Mouse (Mus musculus) lung, postnatal 14 days (tissue): ENCODE results near the gene Wnk4.
A peak's percentile ranks its signal among the peaks of the same experiment; 100 is the strongest.

Experiments
- DNase-seq: peaks from one replicate; pipeline ENCODE4 v3.0.0; 2021

Gene Wnk4

GRCm38 (mm10) chr11:101245855-101246701 lies 14.3 kb upstream of the Wnk4 start, which contains the start of gene Ramp2:
Gene Ramp2, plus strand, starts transcription at chr11:101246028.
- DNase-seq, result peak; percentile 79

DNA sequence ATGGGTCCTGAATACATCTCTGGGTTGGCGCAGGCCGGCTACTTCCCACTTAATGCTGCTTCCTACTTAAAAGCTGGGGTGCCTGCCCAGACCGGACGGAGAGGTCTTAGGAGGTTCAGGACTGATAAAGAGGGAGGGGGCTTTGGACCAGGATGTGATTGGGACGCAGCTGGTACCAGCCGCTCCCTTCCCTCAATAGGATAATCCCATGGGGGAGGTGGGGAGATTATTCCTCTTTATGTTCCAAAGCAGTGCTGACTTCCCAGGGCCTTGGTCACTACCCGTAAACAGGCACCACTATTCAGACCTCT lies 13.7 kb upstream of the Wnk4 start:
- DNase-seq, result no peak

- no peak for DNase-seq
Measured at GRCm38 (mm10) chr11:101247521-101248030, 12.8 kb upstream of the Wnk4 start.

DNA sequence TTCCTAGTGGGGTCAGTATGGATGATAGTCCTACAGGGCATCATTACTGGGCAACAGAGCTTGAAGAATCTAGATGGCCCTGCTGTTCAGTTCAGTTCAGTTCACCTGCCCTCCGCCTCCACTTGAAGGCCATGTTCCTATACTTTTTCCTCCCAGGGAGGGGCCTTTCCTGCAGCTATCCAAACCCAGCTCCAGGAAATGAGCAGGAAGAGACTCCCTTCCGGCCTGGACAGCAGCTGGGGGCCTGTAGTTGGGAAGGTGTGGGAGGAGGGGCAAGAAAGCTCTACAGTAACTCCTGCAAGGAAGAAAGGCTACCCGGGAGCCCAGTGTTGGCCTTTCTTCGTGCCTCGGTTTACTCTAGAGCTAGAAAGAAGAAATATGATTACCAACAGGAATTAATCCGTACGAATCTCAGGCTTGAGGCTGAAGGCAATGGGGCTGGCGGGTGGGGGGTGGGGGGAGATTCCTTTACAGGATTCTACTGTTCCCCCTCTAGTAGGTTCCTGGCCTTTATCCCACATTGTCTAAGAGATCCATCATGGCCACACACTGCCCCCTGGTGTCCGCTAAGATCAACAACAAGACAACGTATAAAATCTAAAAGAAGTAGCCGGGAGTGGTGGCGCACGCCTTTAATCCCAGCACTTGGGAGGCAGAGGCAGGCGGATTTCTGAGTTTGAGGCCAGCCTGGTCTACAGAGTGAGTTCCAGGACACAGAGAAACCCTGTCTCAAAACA lies 11.9 kb upstream of the Wnk4 start:
- peak; percentile 74 for DNase-seq

DNA sequence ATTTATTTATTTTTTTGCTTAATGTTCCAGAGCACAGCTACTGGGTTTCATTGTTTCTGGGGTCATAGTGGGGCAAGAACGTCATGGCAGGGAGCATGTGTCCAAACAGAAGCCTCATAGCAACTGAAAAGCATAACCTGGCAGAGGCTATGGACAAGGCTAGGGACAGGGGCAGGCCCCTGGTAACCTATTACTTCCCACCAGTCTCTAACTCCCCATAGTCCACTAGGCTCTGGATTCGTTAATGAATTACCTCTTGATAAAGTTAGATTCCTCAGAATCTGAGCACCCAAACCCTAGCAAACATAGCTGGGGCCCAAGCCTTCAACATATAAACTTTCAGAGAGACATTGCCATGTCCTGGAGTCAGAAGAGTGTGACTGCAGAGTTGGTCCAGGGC lies 9.3 kb upstream of the Wnk4 start:
- no peak for DNase-seq

GRCm38 (mm10) chr11:101252941-101253340 lies 7.4 kb upstream of the Wnk4 start:
- DNase-seq, result no peak

DNA sequence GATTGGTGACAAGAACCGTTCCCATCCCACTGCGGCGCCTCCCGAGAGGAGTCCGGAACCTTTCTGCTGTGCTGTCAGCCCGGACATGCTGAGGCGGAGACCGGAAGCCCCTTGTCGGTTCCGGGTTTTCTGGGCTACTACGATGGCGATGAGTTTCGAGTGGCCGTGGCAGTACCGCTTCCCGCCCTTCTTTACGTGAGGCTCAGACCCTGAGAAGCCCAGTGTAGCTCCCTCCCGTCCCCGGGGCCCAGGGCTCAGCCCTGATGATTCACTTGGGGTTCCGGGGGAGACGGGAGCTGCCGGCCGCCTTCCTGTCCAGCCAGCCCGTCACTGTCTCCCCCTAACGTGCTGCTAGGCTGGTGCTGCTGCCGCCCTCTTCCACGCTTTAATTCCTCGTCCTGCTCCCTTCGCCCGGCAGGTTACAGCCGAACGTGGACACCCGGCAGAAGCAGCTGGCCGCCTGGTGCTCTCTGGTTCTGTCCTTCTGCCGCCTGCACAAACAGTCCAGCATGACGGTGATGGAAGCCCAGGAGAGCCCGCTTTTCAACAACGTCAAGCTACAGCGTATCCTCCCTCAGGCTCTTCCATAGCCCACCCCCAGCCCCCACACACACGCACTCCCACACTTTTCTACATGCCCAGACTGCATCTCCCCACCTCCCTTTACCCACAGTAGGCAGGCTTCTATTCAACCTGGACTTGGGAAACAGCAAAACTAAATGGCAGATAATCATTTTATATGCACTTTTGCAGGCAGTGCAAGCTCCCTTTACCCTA lies 6.6 kb upstream of the Wnk4 start, which contains the start of gene Vps25:
Gene Vps25 (plus strand): TSS at position 95 of the 777 bp plus-strand sequence.
- DNase-seq, result peak; percentile 87

GRCm38 (mm10) chr11:101255826-101256775 lies 4.3 kb upstream of the Wnk4 start:
- no peak for DNase-seq

DNA sequence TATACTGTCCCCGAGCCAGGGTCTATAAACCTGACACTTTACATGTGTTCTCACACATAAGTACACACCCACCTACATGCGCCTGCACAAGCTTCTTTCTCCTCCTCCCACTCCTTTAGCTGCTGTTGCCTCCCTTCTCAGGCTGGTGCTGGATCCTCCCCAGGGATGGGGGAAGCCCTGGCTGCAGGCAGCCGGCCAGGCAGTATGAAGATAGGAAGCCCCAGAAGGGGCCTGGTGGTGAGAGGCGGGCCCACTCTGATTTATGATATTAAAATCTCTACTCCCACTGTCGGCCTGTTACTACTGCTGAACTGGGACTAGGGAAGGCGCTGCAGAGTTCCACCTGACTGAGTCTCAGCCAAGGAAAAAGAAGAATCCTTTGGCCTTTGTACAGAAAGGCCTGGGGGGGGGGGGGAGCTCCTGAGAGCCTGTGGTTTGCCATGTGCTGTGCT lies 1.1 kb upstream of the Wnk4 start:
- DNase-seq, result no peak

GRCm38 (mm10) chr11:101260826-101261380 lies 536 bp downstream of the Wnk4 start:
- DNase-seq, result no peak

GRCm38 (mm10) chr11:101262272-101262967 lies 2.1 kb downstream of the Wnk4 start:
- no peak for DNase-seq

GRCm38 (mm10) chr11:101263138-101263988 lies 3.0 kb downstream of the Wnk4 start:
- no peak for DNase-seq

DNA sequence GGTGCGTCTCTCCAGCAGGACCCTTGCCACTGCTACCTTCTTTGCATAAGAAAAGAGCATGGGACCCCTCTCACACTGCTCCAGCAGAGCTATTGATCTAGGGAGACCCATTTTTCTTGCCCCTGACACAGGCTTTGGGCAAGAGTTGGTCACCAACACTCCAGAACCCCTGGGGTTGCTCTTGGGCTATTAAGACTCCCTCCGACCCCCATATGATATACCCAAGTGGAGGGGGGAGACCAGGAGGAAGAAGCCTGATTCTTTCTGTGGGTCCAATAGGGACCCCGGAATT lies 3.6 kb downstream of the Wnk4 start:
- no peak for DNase-seq

DNA sequence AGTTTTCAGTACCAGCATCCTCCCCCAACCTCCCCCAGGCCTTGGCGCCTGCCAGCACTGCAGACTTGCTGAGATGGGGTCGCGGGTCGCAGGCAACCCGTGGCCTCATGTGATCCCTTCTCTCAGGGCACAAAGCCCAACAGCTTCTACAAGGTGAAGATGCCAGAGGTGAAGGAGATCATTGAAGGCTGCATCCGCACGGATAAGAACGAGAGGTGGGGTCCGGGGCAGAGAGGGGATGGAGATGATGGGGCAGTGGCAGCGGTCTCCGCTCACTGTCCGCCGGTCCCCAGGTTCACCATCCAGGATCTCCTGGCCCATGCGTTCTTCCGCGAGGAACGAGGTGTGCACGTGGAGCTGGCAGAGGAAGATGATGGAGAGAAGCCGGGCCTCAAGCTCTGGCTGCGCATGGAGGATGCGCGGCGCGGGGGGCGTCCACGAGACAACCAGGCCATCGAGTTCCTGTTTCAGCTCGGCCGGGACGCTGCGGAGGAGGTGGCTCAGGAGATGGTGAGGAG lies 4.6 kb downstream of the Wnk4 start:
- no peak for DNase-seq

DNA sequence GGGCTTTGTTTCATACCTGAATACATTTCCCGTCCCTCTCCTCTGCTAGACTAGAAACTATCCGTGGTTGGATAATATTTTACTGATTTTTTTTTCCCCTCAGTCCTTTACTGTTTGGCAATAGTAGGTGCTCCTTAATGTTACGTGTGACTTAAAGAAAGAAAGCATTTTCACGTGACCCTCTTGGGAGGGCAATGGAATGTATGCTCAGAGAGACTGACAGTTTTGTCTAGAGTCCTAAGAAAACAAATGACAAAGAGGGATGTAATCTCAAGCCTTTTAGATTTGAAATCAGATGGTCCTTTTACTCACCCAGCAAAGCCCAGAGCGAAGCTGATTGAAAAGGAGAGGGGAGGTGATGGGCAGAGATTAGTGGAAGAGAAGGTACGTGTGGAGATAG lies 5.5 kb downstream of the Wnk4 start:
- no peak for DNase-seq

DNA sequence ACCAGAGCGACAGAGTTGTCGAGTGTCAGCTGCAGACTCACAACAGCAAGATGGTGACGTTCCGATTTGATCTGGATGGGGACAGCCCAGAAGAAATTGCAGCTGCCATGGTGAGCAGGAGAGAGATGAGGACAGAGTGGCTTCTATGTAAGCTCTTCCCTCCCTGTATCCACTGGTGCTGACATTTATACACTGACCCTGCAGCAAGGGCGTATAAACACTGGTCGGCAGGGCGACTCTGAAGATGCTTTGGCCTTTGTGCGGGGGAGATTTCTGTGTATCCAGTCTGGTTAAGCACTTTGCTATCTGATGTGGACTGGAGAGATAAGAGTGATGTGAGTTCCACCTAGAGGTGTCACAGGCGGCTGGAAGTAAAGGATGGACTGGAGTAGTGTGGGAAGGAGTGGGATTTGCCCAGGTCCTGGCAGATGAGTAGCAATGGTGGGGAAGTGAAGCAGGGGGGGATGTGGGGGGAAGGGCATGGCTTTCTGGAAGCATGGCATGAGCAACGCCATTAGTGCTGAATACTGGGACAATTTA lies 9.3 kb downstream of the Wnk4 start:
- DNase-seq, result no peak

DNA sequence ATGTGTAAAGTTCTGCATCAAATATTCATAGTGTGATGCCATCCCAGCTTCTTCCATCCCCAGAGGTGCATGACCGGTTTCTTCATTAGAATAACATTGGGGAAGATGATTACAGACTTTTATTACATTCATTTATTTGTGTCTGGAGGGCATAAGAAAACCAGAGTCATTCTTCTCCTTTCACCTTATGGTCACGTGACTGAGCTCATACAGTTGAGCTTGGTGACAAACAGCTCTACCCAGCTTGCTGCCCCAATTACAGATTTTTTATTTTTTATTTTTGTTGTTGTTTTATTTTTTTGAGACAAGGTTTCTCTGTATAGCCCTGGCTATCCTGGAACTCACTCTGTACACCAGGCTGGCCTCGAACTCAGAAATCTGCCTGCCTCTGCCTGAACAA lies 12.1 kb downstream of the Wnk4 start:
- no peak for DNase-seq

DNA sequence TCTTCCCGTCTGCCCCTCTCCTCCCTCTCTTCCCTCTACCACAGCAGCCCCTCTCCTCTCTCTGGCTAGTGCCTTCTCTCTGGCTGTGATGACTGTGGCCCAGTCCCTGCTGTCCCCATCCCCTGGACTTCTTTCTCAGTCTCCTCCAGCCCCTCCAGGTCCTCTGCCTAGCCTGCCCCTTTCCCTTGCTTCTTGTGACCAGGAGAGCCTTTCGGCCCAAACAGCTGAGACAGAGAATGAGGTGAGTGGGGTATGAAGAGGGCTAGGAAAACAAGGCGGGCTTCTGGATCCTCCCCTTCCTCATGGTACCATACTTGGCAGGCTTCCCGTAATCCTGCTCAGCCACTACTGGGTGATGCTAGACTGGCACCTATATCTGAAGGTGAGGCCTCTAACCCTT lies 14.9 kb downstream of the Wnk4 start:
- DNase-seq, result no peak

GRCm38 (mm10) chr11:101276319-101277070 lies 16.1 kb downstream of the Wnk4 start:
- DNase-seq, result no peak
